In genomic region chr4:146484676-146485075, GRCm38 (mm10) we compare ENCODE assay signal across 6 mouse cellular contexts. TPM values are rescaled to one million over a fixed set of nuclear protein-coding genes. Genes with fewer than 3 reads are reported as not detected.
"Had no signal": no experiment of that assay in that cellular context is flagged by ENCODE, and none has a peak within 500 bp of the region (broad histone marks: within the 10 kb centered on the region; RNA-seq: fewer than 3 reads in every experiment).

No protein-coding gene starts in this region.

RNA-seq across cellular contexts. Expression of gene Zfp981, which starts 17.2 kb away (rescaled TPM):
- polyA plus RNA-seq: small intestine, adult 2 months; spleen, adult 2 months; stomach, embryonic 15.5 days; stomach, embryonic 16.5 days; stomach, postnatal 0 days; thymus, adult 2 months had no signal
